Mouse (Mus musculus): ENCODE measurements around the gene Ube2r2. TPM values are rescaled to one million over a fixed set of nuclear protein-coding genes. Genes with fewer than 3 reads are reported as not detected.

Ube2r2 gene
- 10 to 100 TPM; 77.3 to 81.1 TPM for total RNA-seq (2021)
- long read RNA-seq, experiment 1, transcript Ube2r2-201 (5 exons, 3,600 nt), result major isoform, 56 of 66 reads
- long read RNA-seq, experiment 1, partial matches to known transcripts, result 0 of 66 reads
- long read RNA-seq, experiment 1, other reads (novel, unspliced or antisense), result 9 of 66 reads
- long read RNA-seq, experiment 2, transcript Ube2r2-201 (5 exons, 3,600 nt), result major isoform, 53 of 65 reads
- long read RNA-seq, experiment 2, partial matches to known transcripts, result 0 of 65 reads
- long read RNA-seq, experiment 2, other reads (novel, unspliced or antisense), result 11 of 65 reads

DNA sequence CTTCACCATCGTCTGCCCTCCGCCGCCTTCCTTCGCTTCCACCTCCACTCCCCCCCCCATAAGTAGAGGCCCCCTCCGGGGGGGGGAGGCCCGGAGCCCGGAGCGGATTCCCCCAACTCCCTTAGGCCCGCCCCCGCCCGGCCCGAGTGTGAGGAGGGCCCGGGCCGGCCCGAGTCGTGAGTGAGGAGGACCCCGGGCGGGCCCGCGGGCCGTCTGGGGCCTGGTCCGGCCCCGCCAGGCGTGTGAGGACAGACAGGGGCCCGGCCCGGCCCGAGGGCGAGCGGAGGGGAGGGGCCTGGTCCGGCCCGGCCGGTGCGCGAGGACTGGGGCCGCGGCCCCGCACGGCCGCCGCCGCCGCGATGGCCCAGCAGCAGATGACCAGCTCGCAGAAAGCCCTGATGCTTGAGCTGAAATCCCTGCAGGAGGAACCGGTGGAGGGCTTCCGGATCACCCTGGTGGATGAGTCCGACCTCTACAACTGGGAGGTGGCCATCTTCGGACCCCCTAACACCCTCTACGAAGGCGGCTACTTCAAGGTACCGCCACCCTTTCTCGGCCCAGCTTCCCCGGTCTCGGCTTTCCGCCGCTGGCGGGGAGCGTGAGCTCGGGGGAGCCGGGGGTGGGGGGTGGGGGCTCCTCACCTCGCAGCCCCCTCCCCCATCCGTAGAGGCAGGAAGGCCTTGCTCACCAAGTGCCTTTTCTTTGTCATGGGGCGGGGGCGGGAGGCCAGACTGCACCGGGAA, at the start of gene Ube2r2:
Gene Ube2r2 (plus strand): TSS at position 33 of the 743 bp plus-strand sequence.
- Histone ChIP-seq H3K27ac (peak within 1 kb of the TSS; percentile 96), H3K4me3 (peak within 1 kb of the TSS; percentile 82)
- TF ChIP-seq CTCF (conservative IDR thresholded peaks at IDR 0.05), result peak; percentile 29; the same call in 1 of the 2 replicates
- DNase-seq (ENCODE audit: low spot score in 2 of 2), result peak in 1 of 2 experiments; percentile 26

- DNase-seq (ENCODE audit: low spot score in 2 of 2), result no peak
- H3K27ac ChIP-seq, result no peak overlapping the region
- no peak overlapping the region for H3K4me3 ChIP-seq
- TF ChIP-seq CTCF (conservative IDR thresholded peaks at IDR 0.05), result no peak
Measured at GRCm38 (mm10) chr4:41086947-41087346, 48.6 kb upstream of the Ube2r2 start.

- Histone ChIP-seq H3K27ac (no peak overlapping the region), H3K4me3 (no peak overlapping the region)
- TF ChIP-seq CTCF (conservative IDR thresholded peaks at IDR 0.05), result no peak
- no peak for DNase-seq (ENCODE audit: low spot score in 2 of 2)
Measured at GRCm38 (mm10) chr4:41087459-41088298, 47.9 kb upstream of the Ube2r2 start.

GRCm38 (mm10) chr4:41089189-41089588, 46.4 kb upstream of the Ube2r2 start:
- TF ChIP-seq CTCF (conservative IDR thresholded peaks at IDR 0.05), result no peak
- no peak for DNase-seq (ENCODE audit: low spot score in 2 of 2)
- no peak overlapping the region for H3K27ac ChIP-seq
- no peak overlapping the region for H3K4me3 ChIP-seq

GRCm38 (mm10) chr4:41089705-41090104, 45.8 kb upstream of the Ube2r2 start:
- Histone ChIP-seq H3K4me3 (no peak overlapping the region), H3K27ac (no peak overlapping the region)
- TF ChIP-seq CTCF (conservative IDR thresholded peaks at IDR 0.05), result no peak
- DNase-seq (ENCODE audit: low spot score in 2 of 2), result no peak

DNA sequence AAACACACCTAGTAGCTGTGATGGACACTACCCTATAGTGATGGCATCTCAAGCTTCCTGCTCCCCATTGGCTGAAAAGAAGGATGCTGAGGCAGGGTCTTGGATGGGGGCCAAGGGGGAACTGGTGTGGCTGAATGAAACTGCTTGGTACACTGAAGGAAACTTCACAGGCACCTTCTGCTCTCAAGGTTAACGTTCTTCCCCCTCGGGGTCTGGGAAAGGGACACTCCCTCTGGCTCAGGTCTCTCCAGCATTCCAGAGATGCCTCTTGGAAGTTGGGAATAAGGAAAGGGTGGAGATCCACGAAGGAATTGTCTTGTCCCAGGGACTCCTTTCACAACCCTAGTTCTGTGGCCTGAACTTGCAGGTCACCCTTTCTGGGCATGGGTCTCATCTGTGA, 44.2 kb upstream of the Ube2r2 start:
- TF ChIP-seq CTCF (conservative IDR thresholded peaks at IDR 0.05), result no peak

GRCm38 (mm10) chr4:41092958-41093357, 42.6 kb upstream of the Ube2r2 start:
- Histone ChIP-seq H3K4me3 (no peak overlapping the region), H3K27ac (no peak overlapping the region)
- TF ChIP-seq CTCF (conservative IDR thresholded peaks at IDR 0.05), result no peak
- no peak for DNase-seq (ENCODE audit: low spot score in 2 of 2)

More for the DNA sequence above, 44.2 kb upstream of the Ube2r2 start:
- no peak overlapping the region for H3K4me3 ChIP-seq
- no peak for DNase-seq (ENCODE audit: low spot score in 2 of 2)
- no peak overlapping the region for H3K27ac ChIP-seq

GRCm38 (mm10) chr4:41094361-41094760, 41.2 kb upstream of the Ube2r2 start:
- Histone ChIP-seq H3K27ac (no peak overlapping the region), H3K4me3 (no peak overlapping the region)
- no peak for DNase-seq (ENCODE audit: low spot score in 2 of 2)
- TF ChIP-seq CTCF (conservative IDR thresholded peaks at IDR 0.05), result no peak

GRCm38 (mm10) chr4:41096169-41096568, 39.4 kb upstream of the Ube2r2 start:
- no peak for TF ChIP-seq CTCF (conservative IDR thresholded peaks at IDR 0.05)
- no peak for DNase-seq (ENCODE audit: low spot score in 2 of 2)
- no peak overlapping the region for H3K4me3 ChIP-seq
- no peak overlapping the region for H3K27ac ChIP-seq

- TF ChIP-seq CTCF (conservative IDR thresholded peaks at IDR 0.05), result no peak
- no peak for DNase-seq (ENCODE audit: low spot score in 2 of 2)
Measured at GRCm38 (mm10) chr4:41096794-41097193, 38.7 kb upstream of the Ube2r2 start.

DNA sequence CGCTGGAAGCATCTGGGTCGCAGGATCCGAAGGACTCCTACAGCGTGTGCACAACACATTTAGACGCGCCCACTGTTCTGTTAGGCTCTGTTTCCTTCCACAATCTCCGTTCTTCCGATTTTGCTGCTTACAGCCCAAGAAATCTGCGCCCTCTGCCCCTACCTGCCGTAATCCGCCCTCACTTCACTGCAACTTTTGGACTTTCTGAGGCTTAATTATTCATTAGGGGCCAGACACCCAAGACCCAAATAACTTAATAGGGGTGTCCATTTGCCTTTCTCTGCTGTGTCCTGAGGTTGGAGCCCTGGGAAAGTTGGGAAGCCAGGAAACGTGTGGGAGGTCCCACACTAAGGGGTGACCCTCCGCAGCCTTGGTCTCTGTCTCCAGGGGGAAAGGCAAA, 38.2 kb upstream of the Ube2r2 start:
- no peak overlapping the region for H3K27ac ChIP-seq

More at GRCm38 (mm10) chr4:41096794-41097193, 38.7 kb upstream of the Ube2r2 start:
- Histone ChIP-seq H3K27ac (no peak overlapping the region), H3K4me3 (no peak overlapping the region)

GRCm38 (mm10) chr4:41097871-41098576, 37.5 kb upstream of the Ube2r2 start, which contains the start of gene Aqp3:
Aqp3 (minus strand) TSS chr4:41098183.
- TF ChIP-seq CTCF (conservative IDR thresholded peaks at IDR 0.05), result no peak
- H3K4me3 ChIP-seq, result peak within 1 kb of the TSS; percentile 51
- no peak for DNase-seq (ENCODE audit: low spot score in 2 of 2)
- no peak within 1 kb of the TSS for H3K27ac ChIP-seq

More for the DNA sequence above, 38.2 kb upstream of the Ube2r2 start:
- no peak for TF ChIP-seq CTCF (conservative IDR thresholded peaks at IDR 0.05)
- no peak overlapping the region for H3K4me3 ChIP-seq
- no peak for DNase-seq (ENCODE audit: low spot score in 2 of 2)
